Mouse (Mus musculus): Measurements from ENCODE around the gene Gpr19.

DNA sequence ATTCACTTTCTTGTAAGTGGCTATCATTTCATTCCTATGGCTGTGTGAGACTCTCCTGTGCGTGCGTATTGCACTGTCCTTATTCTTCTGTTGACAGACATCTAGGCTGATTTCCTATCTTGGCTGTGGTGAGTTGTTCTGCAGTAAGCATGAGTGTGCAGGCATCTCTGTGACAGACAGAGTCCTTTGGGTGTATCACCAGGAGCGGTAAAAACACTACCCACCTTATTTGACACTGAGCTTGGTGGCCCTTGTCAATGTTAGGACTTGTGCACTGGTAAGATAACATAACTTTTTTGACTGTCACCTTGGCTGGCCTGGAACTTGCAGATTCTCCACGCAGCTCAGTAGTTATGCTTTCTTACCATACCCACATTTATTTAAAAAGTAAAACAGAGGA lies 27.5 kb downstream of the Gpr19 start:
- TF ChIP-seq CTCF (IDR thresholded peaks at IDR 0.05; ENCODE audit: extremely low read depth, insufficient read depth, low read length) (no peak), POLR2A (IDR thresholded peaks at IDR 0.05; ENCODE audit: extremely low read depth, insufficient read depth, low read length) (no peak)

Measured in cortical plate, adult 2 months (tissue).